Mouse (Mus musculus) kidney, embryonic 16.5 days (tissue): ENCODE measurements around the gene Tnfrsf11a. TPM values are rescaled to one million over a fixed set of nuclear protein-coding genes. Genes with fewer than 3 reads are reported as not detected.
A peak's percentile ranks its signal among the peaks of the same experiment; 100 is the strongest.

Experiments used
- ATAC-seq: fragments of 200-750 bp; cut with Nextera tagmentation; 2 replicates; pipeline ENCODE4 v1.8.0; 2017; ENCODE audit warnings: moderate TSS enrichment; ENCODE audit not compliant: low FRiP score, low TSS enrichment
- H3K27ac ChIP-seq: fragments of 300-500 bp; sonication (generic); 2 replicates; pipeline ENCODE4 v1.5.1; 2014; ENCODE audit warnings: low read length
- H3K27me3 ChIP-seq: fragments of 300-500 bp; sonication (generic); 2 replicates; pipeline ENCODE4 v1.6.1; 2014; ENCODE audit warnings: low read length, control low read depth, mixed read lengths; ENCODE audit not compliant: insufficient read depth
- H3K36me3 ChIP-seq: fragments of 300-500 bp; sonication (generic); 2 replicates; pipeline ENCODE4 v1.6.1; 2014; ENCODE audit warnings: low read length, control low read depth, mixed read lengths; ENCODE audit not compliant: insufficient read depth
- H3K4me1 ChIP-seq: fragments of 300-500 bp; sonication (generic); 2 replicates; pipeline ENCODE4 v1.6.1; 2014; ENCODE audit warnings: low read length, control low read depth, mixed read lengths; ENCODE audit not compliant: insufficient read depth
- H3K4me2 ChIP-seq: fragments of 300-500 bp; sonication (generic); replicated peaks from 2 replicates; pipeline ENCODE4 v1.6.1; 2014; ENCODE audit warnings: low read depth, low read length
- H3K4me3 ChIP-seq: fragments of 300-500 bp; sonication (generic); 2 replicates; pipeline ENCODE4 v1.5.1; 2014; ENCODE audit warnings: mild to moderate bottlenecking, low read length
- H3K9ac ChIP-seq: fragments of 300-500 bp; sonication (generic); replicated peaks from 2 replicates; pipeline ENCODE4 v1.6.1; 2014; ENCODE audit warnings: low read length
- H3K9me3 ChIP-seq: fragments of 300-500 bp; sonication (generic); 2 replicates; pipeline ENCODE4 v1.6.1; 2016; ENCODE audit warnings: low read length, control low read depth
- WGBS: fragments of 180-500 bp; shearing (Covaris S2); extraction: QIAGEN DNeasy Blood & Tissue Kit; methylation state at CpG from one replicate; pipeline ENCODE4 v1.1.7; 2014; 5-methylcytosine and 5-hydroxymethylcytosine counted together
- polyA plus RNA-seq: library from polyadenylated mRNA; unstranded; fragments of >200 nt; fragmentation: Nextera tagmentation; extraction: Ambion mirVana; gene quantifications from 2 replicates; pipeline ENCODE4 v1.2.1, GENCODE M21; 2015

Gene Tnfrsf11a
- polyA plus RNA-seq, 1 experiment from 2014 or later, result 1.3 TPM

DNA sequence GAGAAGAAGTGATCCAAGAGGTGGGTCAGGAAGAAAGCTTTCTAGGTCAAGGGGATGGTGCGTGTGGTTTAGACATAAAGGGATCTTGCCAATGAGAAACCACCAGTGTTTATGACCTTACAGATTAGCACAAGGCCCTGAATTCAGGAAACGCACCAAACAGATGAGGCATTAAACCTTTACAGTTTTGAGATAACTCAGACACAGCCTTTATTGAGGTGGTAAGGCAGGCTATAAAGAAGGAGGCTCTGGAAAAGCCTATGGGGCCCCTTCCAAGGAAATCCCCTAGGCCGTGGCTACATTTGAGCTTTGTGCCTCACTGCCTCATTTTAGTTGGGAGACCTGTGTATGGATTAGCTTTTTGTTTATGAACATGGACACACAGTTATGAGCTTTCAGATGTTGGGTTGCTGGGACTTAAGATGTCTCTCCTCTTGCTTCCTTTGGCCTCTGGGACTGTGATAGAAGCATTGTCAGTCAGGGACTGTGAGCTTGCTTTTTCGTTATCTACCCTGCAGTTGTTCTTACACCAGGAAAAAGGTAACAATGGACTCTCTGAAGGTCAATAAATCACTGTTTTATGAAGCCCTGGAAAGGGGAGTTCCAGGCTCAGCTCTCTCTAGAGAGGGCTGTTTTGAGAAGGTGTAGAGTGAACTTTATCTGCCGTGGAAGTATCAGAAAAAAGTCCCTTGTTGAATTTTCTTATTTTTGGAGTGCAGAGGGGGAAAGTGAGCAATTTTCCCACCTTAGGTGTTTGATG lies 3.9 kb downstream of the Tnfrsf11a start:
- Histone ChIP-seq H3K4me3 (no peak overlapping the region), H3K4me1 (peaks cover 14% of the 10 kb centered on the region), H3K27me3 (peaks cover 23% of the 10 kb centered on the region), H3K27ac (peak overlapping the region; percentile 46; the same call in 1 of the 2 replicates), H3K4me2 (no peak overlapping the region), H3K9ac (no peak overlapping the region), H3K9me3 (no peaks in the 10 kb centered on the region), H3K36me3 (no peaks in the 10 kb centered on the region)
- 36% methylated on average over 5 of the region's 5 CpGs for WGBS
- no peak for ATAC-seq

DNA sequence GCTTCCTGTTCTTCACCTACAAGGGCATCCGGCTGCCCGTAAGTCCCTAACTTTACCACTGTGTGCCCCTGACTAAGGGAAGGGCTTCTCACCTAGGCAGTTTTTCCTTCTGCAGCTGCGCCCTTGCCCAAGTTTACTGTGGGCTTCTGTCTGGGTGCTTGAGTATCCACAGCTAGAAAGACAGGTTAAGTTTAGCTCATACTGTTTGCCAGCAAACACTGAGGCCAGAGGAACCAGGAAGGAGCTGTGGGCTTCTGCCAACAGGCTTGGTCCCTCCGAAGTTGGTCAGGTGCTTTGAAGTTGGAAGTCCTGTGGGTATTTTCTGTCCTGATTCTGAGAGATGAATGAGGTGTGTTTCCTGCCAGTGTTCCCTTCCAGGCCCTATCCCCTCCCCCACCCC lies 4.6 kb downstream of the Tnfrsf11a start:
- H3K4me3 ChIP-seq, result no peak overlapping the region
- peak overlapping the region; percentile 46; the same call in 1 of the 2 replicates for H3K27ac ChIP-seq
- peaks cover 13% of the 10 kb centered on the region for H3K4me1 ChIP-seq
- H3K4me2 ChIP-seq, result no peak overlapping the region
- peaks cover 18% of the 10 kb centered on the region for H3K27me3 ChIP-seq
- H3K9ac ChIP-seq, result no peak overlapping the region
- WGBS, result 57% methylated on average over 4 of the region's 4 CpGs
- ATAC-seq, result no peak
- no peaks in the 10 kb centered on the region for H3K36me3 ChIP-seq
- H3K9me3 ChIP-seq, result no peaks in the 10 kb centered on the region

- Histone ChIP-seq H3K27me3 (0 out of 2 replicates have a peak, but pooled peaks cover 6% of the 10 kb centered on the region), H3K27ac (no peak overlapping the region), H3K9me3 (no peaks in the 10 kb centered on the region), H3K4me3 (no peak overlapping the region), H3K4me2 (no peak overlapping the region), H3K36me3 (no peaks in the 10 kb centered on the region), H3K4me1 (no peaks in the 10 kb centered on the region), H3K9ac (no peak overlapping the region)
- WGBS, result 60% methylated on average over 6 of the region's 6 CpGs
- ATAC-seq, result no peak
Measured at GRCm38 (mm10) chr1:105786731-105787357, 6.3 kb downstream of the Tnfrsf11a start.

- 85% methylated on average over 3 of the region's 3 CpGs for WGBS
- Histone ChIP-seq H3K36me3 (no peaks in the 10 kb centered on the region), H3K9ac (no peak overlapping the region), H3K27ac (no peak overlapping the region), H3K4me2 (no peak overlapping the region), H3K27me3 (no peaks in the 10 kb centered on the region), H3K4me1 (no peaks in the 10 kb centered on the region), H3K9me3 (no peaks in the 10 kb centered on the region), H3K4me3 (no peak overlapping the region)
- no peak for ATAC-seq
Measured at GRCm38 (mm10) chr1:105790103-105790502, 9.6 kb downstream of the Tnfrsf11a start.

- no peak overlapping the region for H3K9ac ChIP-seq
- H3K27ac ChIP-seq, result no peak overlapping the region
- ATAC-seq, result no peak
- WGBS, result 60% methylated on average over 6 of the region's 6 CpGs
- H3K4me3 ChIP-seq, result no peak overlapping the region
- no peaks in the 10 kb centered on the region for H3K27me3 ChIP-seq
- H3K4me1 ChIP-seq, result no peaks in the 10 kb centered on the region
- no peaks in the 10 kb centered on the region for H3K36me3 ChIP-seq
- H3K4me2 ChIP-seq, result no peak overlapping the region
- H3K9me3 ChIP-seq, result no peaks in the 10 kb centered on the region
Measured at GRCm38 (mm10) chr1:105794670-105795069, 14.2 kb downstream of the Tnfrsf11a start.

DNA sequence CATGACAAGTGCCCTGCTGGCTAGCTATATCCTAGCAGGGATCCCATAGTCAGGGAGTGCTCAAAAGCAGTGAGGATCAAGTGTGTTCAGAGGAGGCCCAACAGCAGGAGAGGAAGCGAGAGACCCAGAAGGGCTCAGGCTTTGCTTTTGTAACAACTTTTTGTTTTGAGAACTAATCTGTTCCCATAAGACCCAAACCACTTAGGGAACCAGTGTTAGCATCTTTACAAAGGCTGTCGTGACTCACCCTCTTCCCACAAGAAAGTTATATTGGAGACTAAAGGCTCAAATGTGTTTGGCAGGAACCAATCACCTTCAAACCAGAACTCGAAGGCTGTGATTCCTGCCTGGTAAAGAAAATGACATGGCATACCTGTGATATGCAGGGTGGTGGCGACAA lies 15.2 kb downstream of the Tnfrsf11a start:
- Histone ChIP-seq H3K27ac (no peak overlapping the region), H3K4me1 (no peaks in the 10 kb centered on the region), H3K9ac (no peak overlapping the region), H3K4me2 (no peak overlapping the region), H3K27me3 (no peaks in the 10 kb centered on the region), H3K36me3 (no peaks in the 10 kb centered on the region), H3K4me3 (no peak overlapping the region), H3K9me3 (no peaks in the 10 kb centered on the region)
- WGBS, result 91% methylated on average over 4 of the region's 4 CpGs
- no peak for ATAC-seq

GRCm38 (mm10) chr1:105800570-105800969 lies 20.1 kb downstream of the Tnfrsf11a start:
- Histone ChIP-seq H3K9me3 (no peaks in the 10 kb centered on the region), H3K4me2 (no peak overlapping the region), H3K4me1 (no peaks in the 10 kb centered on the region), H3K9ac (no peak overlapping the region), H3K27me3 (no peaks in the 10 kb centered on the region), H3K36me3 (no peaks in the 10 kb centered on the region), H3K27ac (no peak overlapping the region), H3K4me3 (no peak overlapping the region)
- no peak for ATAC-seq
- WGBS, result 91% methylated on average over 6 of the region's 6 CpGs

- Histone ChIP-seq H3K27me3 (no peaks in the 10 kb centered on the region), H3K9ac (no peak overlapping the region), H3K4me3 (no peak overlapping the region), H3K36me3 (no peaks in the 10 kb centered on the region), H3K27ac (no peak overlapping the region), H3K4me1 (no peaks in the 10 kb centered on the region), H3K4me2 (no peak overlapping the region), H3K9me3 (no peaks in the 10 kb centered on the region)
- ATAC-seq, result no peak
Measured at GRCm38 (mm10) chr1:105801252-105801651, 20.7 kb downstream of the Tnfrsf11a start.

GRCm38 (mm10) chr1:105802941-105803340 lies 22.4 kb downstream of the Tnfrsf11a start:
- WGBS, result 56% methylated on average over 6 of the region's 6 CpGs

GRCm38 (mm10) chr1:105804285-105804684 lies 23.8 kb downstream of the Tnfrsf11a start:
- H3K36me3 ChIP-seq, result no peaks in the 10 kb centered on the region
- no peak overlapping the region for H3K27ac ChIP-seq
- H3K4me1 ChIP-seq, result no peaks in the 10 kb centered on the region
- no peak for ATAC-seq
- H3K27me3 ChIP-seq, result no peaks in the 10 kb centered on the region
- H3K4me3 ChIP-seq, result no peak overlapping the region
- no peaks in the 10 kb centered on the region for H3K9me3 ChIP-seq
- H3K9ac ChIP-seq, result no peak overlapping the region
- H3K4me2 ChIP-seq, result no peak overlapping the region
- WGBS, result 65% methylated on average over 3 of the region's 3 CpGs

More at GRCm38 (mm10) chr1:105802941-105803340, 22.4 kb downstream of the Tnfrsf11a start:
- no peaks in the 10 kb centered on the region for H3K27me3 ChIP-seq
- no peaks in the 10 kb centered on the region for H3K9me3 ChIP-seq
- no peak overlapping the region for H3K4me2 ChIP-seq
- H3K27ac ChIP-seq, result no peak overlapping the region
- no peaks in the 10 kb centered on the region for H3K36me3 ChIP-seq
- no peak overlapping the region for H3K9ac ChIP-seq
- no peak overlapping the region for H3K4me3 ChIP-seq
- no peak for ATAC-seq
- H3K4me1 ChIP-seq, result no peaks in the 10 kb centered on the region
